Mouse (Mus musculus): Measurements from ENCODE around the gene Foxj2. TPM values are rescaled to one million over a fixed set of nuclear protein-coding genes. Genes with fewer than 3 reads are reported as not detected.
A peak's percentile ranks its signal among the peaks of the same experiment; 100 is the strongest.

The Foxj2 gene
- polyA plus RNA-seq, 1 experiment, result 34.4 TPM

- TF ChIP-seq POLR2A (IDR thresholded peaks at IDR 0.05; ENCODE audit: borderline replicate concordance, low read depth, low read length), result no peak
- TF ChIP-seq CTCF (IDR thresholded peaks at IDR 0.05; ENCODE audit: low read depth, low read length), result no peak
- peaks cover 3% of the 10 kb centered on the region for H3K4me1 ChIP-seq (ENCODE audit: control insufficient read depth, insufficient read depth, low read length)
- peak overlapping the region; percentile 18; the same call in 1 of the 2 replicates for H3K27ac ChIP-seq (ENCODE audit: insufficient read depth, low read depth, low read length)
- no peak overlapping the region for H3K4me3 ChIP-seq (ENCODE audit: insufficient read depth, low read length)
These were observed 69.9 kb downstream of the Foxj2 start for GRCm38 (mm10) chr6:122889599-122889998.

GRCm38 (mm10) chr6:122892442-122893049 is 72.8 kb downstream of the Foxj2 start:
- TF ChIP-seq POLR2A (IDR thresholded peaks at IDR 0.05; ENCODE audit: borderline replicate concordance, low read depth, low read length) (no peak), CTCF (IDR thresholded peaks at IDR 0.05; ENCODE audit: low read depth, low read length) (peak; percentile 53)
- H3K4me3 ChIP-seq (ENCODE audit: insufficient read depth, low read length), result no peak overlapping the region
- no peak overlapping the region for H3K27ac ChIP-seq (ENCODE audit: insufficient read depth, low read depth, low read length)
- H3K4me1 ChIP-seq (ENCODE audit: control insufficient read depth, insufficient read depth, low read length), result peaks cover 3% of the 10 kb centered on the region; the same call in 1 of the 2 replicates

Other genes starting within 250 kb of the Foxj2 start
- gene Apobec1, start 217.5 kb upstream of the Foxj2 start, polyA plus RNA-seq (2012; ENCODE audit: insufficient read depth, insufficient read length, missing spikeins), result 664 and 728 TPM in 2 replicates
- gene Gdf3, start 209.8 kb upstream of the Foxj2 start, polyA plus RNA-seq (2012; ENCODE audit: insufficient read depth, insufficient read length, missing spikeins), result 30.2 and 32.0 TPM in 2 replicates
- 14.6 and 20.2 TPM in 2 replicates for gene Dppa3, start 193.5 kb upstream of the Foxj2 start, polyA plus RNA-seq (2012; ENCODE audit: insufficient read depth, insufficient read length, missing spikeins)
- not detected in 2 replicates for gene Nanog, start 112.4 kb upstream of the Foxj2 start, polyA plus RNA-seq (2012; ENCODE audit: insufficient read depth, insufficient read length, missing spikeins)
- gene Slc2a3, start 18.3 kb upstream of the Foxj2 start, polyA plus RNA-seq (2012; ENCODE audit: insufficient read depth, insufficient read length, missing spikeins), result 5.8 and 6.4 TPM in 2 replicates
- gene C3ar1, start 36.2 kb downstream of the Foxj2 start, polyA plus RNA-seq (2012; ENCODE audit: insufficient read depth, insufficient read length, missing spikeins), result 718 and 808 TPM in 2 replicates
- 61.2 and 67.3 TPM in 2 replicates for gene Necap1, start 54.6 kb downstream of the Foxj2 start, polyA plus RNA-seq (2012; ENCODE audit: insufficient read depth, insufficient read length, missing spikeins)
- gene Clec4a1, start 101.9 kb downstream of the Foxj2 start, polyA plus RNA-seq (2012; ENCODE audit: insufficient read depth, insufficient read length, missing spikeins), result 1,148 and 1,154 TPM in 2 replicates
- gene Clec4a3, start 132.6 kb downstream of the Foxj2 start, polyA plus RNA-seq (2012; ENCODE audit: insufficient read depth, insufficient read length, missing spikeins), result 491 and 503 TPM in 2 replicates
- 1.2 and 3.0 TPM in 2 replicates for gene Clec4a4, start 170.5 kb downstream of the Foxj2 start, polyA plus RNA-seq (2012; ENCODE audit: insufficient read depth, insufficient read length, missing spikeins)
- 78.5 and 82.7 TPM in 2 replicates for gene Clec4b1, start 230.0 kb downstream of the Foxj2 start, polyA plus RNA-seq (2012; ENCODE audit: insufficient read depth, insufficient read length, missing spikeins)